ENCODE assay signal across 1 mouse cellular context in genomic region chr3:88740147-88740546, GRCm38 (mm10).
A peak's percentile ranks its signal among the peaks of the same experiment; 100 is the strongest.
TF ChIP-seq lines count a peak whose summit lies in the region.

No protein-coding gene starts in this region.

TF ChIP-seq in CH12.LX, 34 proteins besides CTCF, POLR2A, EP300 and RAD21:
- TF ChIP-seq ZC3H11A (IDR thresholded peaks at IDR 0.05; ENCODE audit: low read depth, low read length) (no peak), MYC (IDR thresholded peaks at IDR 0.05; ENCODE audit: low read depth, low read length) (peak; percentile 49; the same call in 1 of the 2 replicates), ZKSCAN1 (IDR thresholded peaks at IDR 0.05; ENCODE audit: borderline replicate concordance, low read depth, low read length) (no peak)
